Mouse (Mus musculus) ES-E14 (cell line): ENCODE measurements around the gene Ell2. TPM values are rescaled to one million over a fixed set of nuclear protein-coding genes. Genes with fewer than 3 reads are reported as not detected.

Source experiments
- DNase-seq: peaks from one replicate; pipeline ENCODE4 v3.0.0-alpha.2; 2013; ENCODE audit warnings: low read depth, low spot score
- H3K27ac ChIP-seq: 2 replicates; pipeline ENCODE4 v1.5.1; 2012; ENCODE audit warnings: low read depth, mild to moderate bottlenecking, low read length, moderate library complexity, mixed read lengths; ENCODE audit not compliant: poor library complexity, insufficient read depth, severe bottlenecking
- H3K36me3 ChIP-seq: 2 replicates; pipeline ENCODE4 v1.6.1; 2012; ENCODE audit warnings: mild to moderate bottlenecking, low read length, moderate library complexity, mixed read lengths; ENCODE audit not compliant: control insufficient read depth, poor library complexity, insufficient read depth, severe bottlenecking
- H3K4me1 ChIP-seq, 2 experiments: fragments of 150-350 bp in 1 of 2; sonication (generic) in 1 of 2; 2 replicates each; pipeline ENCODE4 v1.6.1; 2012; ENCODE audit warnings: low read length in 2 of 2, mild to moderate bottlenecking in 1 of 2, mixed read lengths in 1 of 2; ENCODE audit not compliant: control insufficient read depth in 2 of 2, insufficient read depth in 2 of 2, poor library complexity in 1 of 2
- H3K4me3 ChIP-seq, 2 experiments: fragments of 150-350 bp in 1 of 2; sonication (generic) in 1 of 2; 2 replicates each; pipeline ENCODE4 v1.5.1; 2012; ENCODE audit warnings: low read length in 2 of 2, low read depth in 1 of 2, mild to moderate bottlenecking in 1 of 2, mixed read lengths in 1 of 2; ENCODE audit not compliant: insufficient read depth in 1 of 2, poor library complexity in 1 of 2, severe bottlenecking in 1 of 2
- H3K9ac ChIP-seq: 2 replicates; pipeline ENCODE4 v1.6.1; 2012; ENCODE audit warnings: low read depth, mild to moderate bottlenecking, low read length, mixed read lengths; ENCODE audit not compliant: poor library complexity, insufficient read depth, severe bottlenecking
- H3K9me3 ChIP-seq: fragments of 150-350 bp; sonication (generic); 2 replicates; pipeline ENCODE4 v1.6.1; 2012; ENCODE audit warnings: low read depth, mild to moderate bottlenecking, low read length; ENCODE audit not compliant: control insufficient read depth, insufficient read depth
- CHD2 ChIP-seq: IDR thresholded peaks from 2 replicates; pipeline ENCODE4 v1.6.1; 2014; ENCODE audit warnings: mild to moderate bottlenecking, low read depth, low read length, inconsistent platforms
- HCFC1 ChIP-seq: IDR thresholded peaks from 2 replicates; pipeline ENCODE4 v1.6.1; 2012; ENCODE audit warnings: low read length, inconsistent platforms, borderline replicate concordance; ENCODE audit not compliant: insufficient read depth
- MAFK ChIP-seq: IDR thresholded peaks from 2 replicates; pipeline ENCODE4 v1.6.1; 2014; ENCODE audit warnings: mild to moderate bottlenecking, low read depth, low read length, inconsistent platforms; ENCODE audit not compliant: insufficient read depth
- ZC3H11A ChIP-seq: IDR thresholded peaks from 2 replicates; pipeline ENCODE4 v1.6.1; 2012; ENCODE audit warnings: low read depth, mild to moderate bottlenecking, inconsistent platforms, low read length, borderline replicate concordance
- ZNF384 ChIP-seq: IDR thresholded peaks from 2 replicates; pipeline ENCODE4 v1.6.1; 2012; ENCODE audit warnings: low read depth, low read length, inconsistent platforms
- in situ Hi-C, 2 experiments: fragments of 600-800 bp; cut with MboI; formaldehyde crosslinking; loops; one replicate each; pipeline ENCODE4 v1.15.1; 2025; ENCODE audit warnings: low sequenced_read_pairs in 2 of 2, inconsistent platforms in 1 of 2; ENCODE audit not compliant: unreplicated experiment in 2 of 2
- total RNA-seq: library from RNA; depleted of rRNA; stranded (reverse); fragments of 300-350 nt; gene quantifications from 2 replicates; pipeline ENCODE4 v1.2.3, GENCODE M21; 2012; rRNA removed

Gene Ell2
- 21.4 and 26.7 TPM in 2 replicates for total RNA-seq

GRCm38 (mm10) chr13:75706457-75706856, at the start of gene Ell2:
Gene Ell2 (plus strand): TSS chr13:75706757.
- TF ChIP-seq MAFK = no peak
- no peak for TF ChIP-seq HCFC1
- TF ChIP-seq ZC3H11A = no peak
- TF ChIP-seq CHD2 = no peak
- TF ChIP-seq ZNF384 = no peak
- Histone ChIP-seq H3K9me3 (no peaks in the 10 kb centered on the region), H3K4me1 (peaks cover 6 to 7% of the 10 kb centered on the region in 2 experiments; a peak in 3 of 4 replicates), H3K36me3 (0 out of 2 replicates have a peak, but pooled peaks cover 3% of the 10 kb centered on the region), H3K9ac (peak within 1 kb of the TSS; percentile 85), H3K4me3 (peak within 1 kb of the TSS; percentile 93 to 96), H3K27ac (peak within 1 kb of the TSS; percentile 74)
- DNase-seq = no peak
- in situ Hi-C loops = no loop called here

DNA sequence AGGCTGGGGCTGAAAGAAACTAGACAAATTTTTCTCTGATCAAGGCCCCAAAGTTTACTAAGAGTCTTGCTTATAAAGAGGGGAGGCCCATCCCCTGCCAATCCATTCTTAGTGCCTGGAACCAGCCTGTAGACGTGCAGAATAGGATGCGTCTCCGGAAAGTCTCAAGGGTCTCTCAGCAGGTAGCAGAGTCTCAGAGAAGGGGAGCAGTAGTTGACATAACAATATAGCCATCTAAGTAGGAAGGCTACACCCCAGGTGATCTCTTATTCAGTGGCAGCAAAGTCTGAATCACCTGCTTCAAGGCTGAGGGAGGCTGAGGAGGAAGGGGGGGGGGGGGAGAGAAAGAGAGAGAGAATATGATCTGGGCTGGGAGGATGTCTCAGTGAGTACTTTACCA, 21.1 kb upstream of the Ell2 start:
- Histone ChIP-seq H3K27ac (peak overlapping the region; percentile 84; the same call in 1 of the 2 replicates), H3K36me3 (no peaks in the 10 kb centered on the region), H3K4me1 (no peaks in the 10 kb centered on the region), H3K9ac (no peak overlapping the region), H3K4me3 (no peak overlapping the region), H3K9me3 (peaks cover 3% of the 10 kb centered on the region)
- DNase-seq = no peak
- TF ChIP-seq ZNF384 (no peak), MAFK (no peak), HCFC1 (no peak), ZC3H11A (no peak), CHD2 (no peak)
- in situ Hi-C loops = no loop called here

GRCm38 (mm10) chr13:75686995-75687394, 19.6 kb upstream of the Ell2 start:
- no peaks in the 10 kb centered on the region for H3K36me3 ChIP-seq
- TF ChIP-seq ZC3H11A = no peak
- TF ChIP-seq CHD2 = no peak
- no peak for TF ChIP-seq HCFC1
- no peak for TF ChIP-seq ZNF384
- TF ChIP-seq MAFK = no peak
- H3K4me3 ChIP-seq = no peak overlapping the region
- no peak overlapping the region for H3K27ac ChIP-seq
- in situ Hi-C loops = no loop called here
- no peaks in the 10 kb centered on the region for H3K4me1 ChIP-seq
- no peak for DNase-seq
- no peak overlapping the region for H3K9ac ChIP-seq
- peaks cover 3% of the 10 kb centered on the region for H3K9me3 ChIP-seq

GRCm38 (mm10) chr13:75691625-75692024, 14.9 kb upstream of the Ell2 start:
- in situ Hi-C loops = no loop called here
- H3K36me3 ChIP-seq = no peaks in the 10 kb centered on the region
- no peak overlapping the region for H3K27ac ChIP-seq
- no peaks in the 10 kb centered on the region for H3K4me1 ChIP-seq
- H3K9ac ChIP-seq = no peak overlapping the region
- no peak overlapping the region for H3K4me3 ChIP-seq
- DNase-seq = no peak
- H3K9me3 ChIP-seq = 0 out of 2 replicates have a peak, but pooled peaks cover under 1% of the 10 kb centered on the region
- TF ChIP-seq ZC3H11A = no peak
- TF ChIP-seq ZNF384 = no peak
- TF ChIP-seq CHD2 = no peak
- no peak for TF ChIP-seq HCFC1
- TF ChIP-seq MAFK = no peak

- Histone ChIP-seq H3K36me3 (no peaks in the 10 kb centered on the region), H3K9ac (no peak overlapping the region), H3K9me3 (0 out of 2 replicates have a peak, but pooled peaks cover 1% of the 10 kb centered on the region), H3K4me3 (no peak overlapping the region), H3K4me1 (no peaks in the 10 kb centered on the region), H3K27ac (no peak overlapping the region)
- DNase-seq = no peak
- in situ Hi-C loops = no loop called here
- TF ChIP-seq ZNF384 = no peak
- TF ChIP-seq HCFC1 = no peak
- TF ChIP-seq MAFK = no peak
- no peak for TF ChIP-seq CHD2
- TF ChIP-seq ZC3H11A = no peak
Observed at GRCm38 (mm10) chr13:75693081-75693480, 13.5 kb upstream of the Ell2 start.
